Mouse (Mus musculus) heart, adult 2 months (tissue): ENCODE data around the gene Klra2. TPM values are rescaled to one million over a fixed set of nuclear protein-coding genes. Genes with fewer than 3 reads are reported as not detected.
A peak's percentile ranks its signal among the peaks of the same experiment; 100 is the strongest.

Source experiments
- DNase-seq, 2 experiments: peaks; one replicate each; pipeline ENCODE4 v3.0.0; 2021
- H3K27ac ChIP-seq: fragments of 200-600 bp; 2 replicates; pipeline ENCODE4 v1.8.1; 2022
- H3K27me3 ChIP-seq: fragments of 200-500 bp; 2 replicates; pipeline ENCODE4 v1.6.1; 2012; ENCODE audit warnings: mild to moderate bottlenecking, low read length, inconsistent platforms, mixed read lengths; ENCODE audit not compliant: control insufficient read depth, insufficient read depth
- H3K36me3 ChIP-seq: fragments of 200-500 bp; 2 replicates; pipeline ENCODE4 v1.6.1; 2012; ENCODE audit warnings: low read length, inconsistent platforms; ENCODE audit not compliant: control insufficient read depth, insufficient read depth
- H3K4me1 ChIP-seq: fragments of 200-500 bp; 2 replicates; pipeline ENCODE4 v1.6.1; 2011; ENCODE audit warnings: low read length; ENCODE audit not compliant: control insufficient read depth, insufficient read depth
- H3K4me3 ChIP-seq: fragments of 200-600 bp; 2 replicates; pipeline ENCODE4 v1.8.1; 2022
- H3K79me2 ChIP-seq: fragments of 200-500 bp; replicated peaks from 2 replicates; pipeline ENCODE4 v1.6.1; 2012; ENCODE audit warnings: mild to moderate bottlenecking, inconsistent platforms, low read length, moderate library complexity, mixed read lengths; ENCODE audit not compliant: control insufficient read depth, insufficient read depth
- H3K9ac ChIP-seq: fragments of 200-500 bp; 2 replicates; pipeline ENCODE4 v1.6.1; 2012; ENCODE audit warnings: low read depth, mild to moderate bottlenecking, control low read depth, inconsistent platforms, low read length, mixed read lengths
- CTCF ChIP-seq: fragments of 200-600 bp; IDR thresholded peaks from 2 replicates; pipeline ENCODE4 v1.8.1; 2022; ENCODE audit warnings: antibody characterized with exemption, mild to moderate bottlenecking, moderate library complexity
- EP300 ChIP-seq: fragments of 200-500 bp; IDR thresholded peaks from 2 replicates; pipeline ENCODE4 v1.6.1; 2011; ENCODE audit warnings: low read depth, low read length, control low read depth; ENCODE audit not compliant: insufficient read depth
- POLR2A ChIP-seq: fragments of 200-500 bp; IDR thresholded peaks from 2 replicates; pipeline ENCODE4 v1.6.1; 2011; ENCODE audit warnings: mild to moderate bottlenecking, low read depth, low read length, control low read depth; ENCODE audit not compliant: insufficient read depth
- WGBS: fragments of 180-500 bp; shearing (Covaris S2); methylation state at CpG from one replicate; pipeline ENCODE4 v1.1.7; 2018; 5-methylcytosine and 5-hydroxymethylcytosine counted together
- intact Hi-C: fragments of 180-260 bp; cut with DNase I; formaldehyde crosslinking; loops from one replicate; pipeline ENCODE4 v1.15.1; 2025
- long read RNA-seq: library from polyadenylated mRNA; stranded (forward); transcript quantifications from one replicate; pipeline ENCODE4 v2.0.0, GENCODE M21; 2021
- polyA plus RNA-seq: library from polyadenylated mRNA; depleted of rRNA; stranded (reverse); fragments of >200 nt; gene quantifications from 2 replicates; pipeline ENCODE4 v1.2.3, GENCODE M21; 2012; rRNA removed
- total RNA-seq, 2 experiments: library from RNA; stranded (reverse); gene quantifications; 2 replicates each; pipeline ENCODE4 v1.2.3; 2021

Gene Klra2
- total RNA-seq (under 1 TPM; 0.60 to 0.73 TPM), polyA plus RNA-seq (0.12 and 0.18 TPM in 2 replicates)
- long read RNA-seq, result 0 reads

- intact Hi-C loops, result no loop called here
- Histone ChIP-seq H3K27ac (no peak within 1 kb of the TSS), H3K9ac (no peak within 1 kb of the TSS), H3K36me3 (no peaks in the 10 kb centered on the region), H3K27me3 (no peaks in the 10 kb centered on the region), H3K79me2 (no peaks in the 10 kb centered on the region), H3K4me3 (no peak within 1 kb of the TSS), H3K4me1 (no peaks in the 10 kb centered on the region)
- TF ChIP-seq EP300, result no peak
- TF ChIP-seq POLR2A, result no peak
- no peak for TF ChIP-seq CTCF
- WGBS, result 70% methylated on average over 2 of the region's 2 CpGs
- no peak for DNase-seq
These were observed at the start of gene Klra2 for GRCm38 (mm10) chr6:131247206-131247605. TSS of gene Klra2 (minus strand) at chr6:131247362.

GRCm38 (mm10) chr6:131294435-131295112 is 47.4 kb upstream of the Klra2 start:
- no peak for DNase-seq
- no peak overlapping the region for H3K4me3 ChIP-seq
- H3K27me3 ChIP-seq, result no peaks in the 10 kb centered on the region
- intact Hi-C loops, result loop anchor here (5.0 kb wide), 1 partner anchor 123 kb away; no protein-coding TSS in a partner anchor
- H3K36me3 ChIP-seq, result peaks cover 2% of the 10 kb centered on the region; the same call in 1 of the 2 replicates
- no peaks in the 10 kb centered on the region; the same call in 1 of the 2 replicates for H3K4me1 ChIP-seq
- no peak for TF ChIP-seq EP300
- TF ChIP-seq POLR2A, result no peak
- no peak for TF ChIP-seq CTCF
- H3K79me2 ChIP-seq, result no peaks in the 10 kb centered on the region
- H3K9ac ChIP-seq, result no peak overlapping the region
- WGBS, result 83% methylated on average over 5 of the region's 5 CpGs
- no peak overlapping the region for H3K27ac ChIP-seq

- Histone ChIP-seq H3K27ac (no peak overlapping the region), H3K9ac (no peak overlapping the region), H3K79me2 (no peaks in the 10 kb centered on the region), H3K36me3 (peaks cover 2% of the 10 kb centered on the region; the same call in 1 of the 2 replicates), H3K4me1 (no peaks in the 10 kb centered on the region; the same call in 1 of the 2 replicates), H3K27me3 (no peaks in the 10 kb centered on the region), H3K4me3 (peak overlapping the region; percentile 55; the same call in 1 of the 2 replicates)
- no peak for TF ChIP-seq EP300
- no peak for TF ChIP-seq CTCF
- no peak for TF ChIP-seq POLR2A
- intact Hi-C loops, result loop anchor here (1.0 to 5.0 kb wide), 2 partner anchors 94 to 123 kb away; partner anchors contain the start of gene Ybx3
- WGBS, result 79% methylated on average over 5 of the region's 5 CpGs
- DNase-seq, result no peak
These were observed 46.8 kb upstream of the Klra2 start for GRCm38 (mm10) chr6:131293916-131294315.

- Histone ChIP-seq H3K4me3 (peak within 1 kb of the TSS; percentile 55), H3K9ac (peak within 1 kb of the TSS; percentile 92), H3K36me3 (peaks cover 2% of the 10 kb centered on the region; the same call in 1 of the 2 replicates), H3K27me3 (no peaks in the 10 kb centered on the region), H3K79me2 (no peaks in the 10 kb centered on the region), H3K4me1 (no peaks in the 10 kb centered on the region; the same call in 1 of the 2 replicates), H3K27ac (peak within 1 kb of the TSS; percentile 66)
- intact Hi-C loops, result loop anchor here (1.0 to 5.0 kb wide), 2 partner anchors 95 to 124 kb away; partner anchors contain the start of gene Ybx3
- TF ChIP-seq CTCF, result no peak
- TF ChIP-seq POLR2A, result peak; percentile 62
- no peak for TF ChIP-seq EP300
- 2% methylated on average over 49 of the region's 51 CpGs for WGBS
- peak; percentile 85 to 93 for DNase-seq
These were observed 46.0 kb upstream of the Klra2 start, which contains the start of gene Magohb for GRCm38 (mm10) chr6:131292991-131293788. TSS of gene Magohb (minus strand) at chr6:131293244.

- peak overlapping the region; percentile 55 for H3K4me3 ChIP-seq
- TF ChIP-seq POLR2A (no peak), CTCF (no peak), EP300 (no peak)
- DNase-seq, result no peak
- H3K27ac ChIP-seq, result peak overlapping the region; percentile 66
- intact Hi-C loops, result loop anchor here (5.0 kb wide), 1 partner anchor 125 kb away; no protein-coding TSS in a partner anchor
- WGBS, result 11% methylated on average over 10 of the region's 10 CpGs
- H3K9ac ChIP-seq, result peak overlapping the region; percentile 92
- no peaks in the 10 kb centered on the region; the same call in 1 of the 2 replicates for H3K4me1 ChIP-seq
- no peaks in the 10 kb centered on the region for H3K27me3 ChIP-seq
- peaks cover 2% of the 10 kb centered on the region for H3K36me3 ChIP-seq
- no peaks in the 10 kb centered on the region for H3K79me2 ChIP-seq
These were observed 45.3 kb upstream of the Klra2 start for GRCm38 (mm10) chr6:131292276-131292990.
